Mouse (Mus musculus): ENCODE measurements around the gene Hdac4. TPM values are rescaled to one million over a fixed set of nuclear protein-coding genes. Genes with fewer than 3 reads are reported as not detected.

Hdac4 gene
- polyA plus RNA-seq, 1 experiment: 14.3 TPM

- no peak for TF ChIP-seq POLR2A (IDR thresholded peaks at IDR 0.05; ENCODE audit: control insufficient read depth, low read depth, low read length)
- TF ChIP-seq CTCF (IDR thresholded peaks at IDR 0.05; ENCODE audit: control insufficient read depth, insufficient read depth, insufficient replicate concordance, low read depth, low read length): no peak
- Histone ChIP-seq H3K4me3 (ENCODE audit: control insufficient read depth, low read depth, low read length) (no peak overlapping the region), H3K36me3 (ENCODE audit: control insufficient read depth, insufficient read depth, low read length) (no peaks in the 10 kb centered on the region), H3K4me1 (ENCODE audit: control insufficient read depth, insufficient read depth, low read length) (no peaks in the 10 kb centered on the region), H3K27ac (ENCODE audit: control insufficient read depth, insufficient read depth, low read depth, low read length) (no peak overlapping the region), H3K27me3 (ENCODE audit: control insufficient read depth, insufficient read depth, low read length) (no peaks in the 10 kb centered on the region)
Observed at GRCm38 (mm10) chr1:92041290-92041689, 154.2 kb downstream of the Hdac4 start.

- no peaks in the 10 kb centered on the region for H3K4me1 ChIP-seq (ENCODE audit: control insufficient read depth, insufficient read depth, low read length)
- H3K27ac ChIP-seq (ENCODE audit: control insufficient read depth, insufficient read depth, low read depth, low read length): no peak overlapping the region
- H3K36me3 ChIP-seq (ENCODE audit: control insufficient read depth, insufficient read depth, low read length): no peaks in the 10 kb centered on the region
- no peak for TF ChIP-seq POLR2A (IDR thresholded peaks at IDR 0.05; ENCODE audit: control insufficient read depth, low read depth, low read length)
- no peak for TF ChIP-seq CTCF (IDR thresholded peaks at IDR 0.05; ENCODE audit: control insufficient read depth, insufficient read depth, insufficient replicate concordance, low read depth, low read length)
- H3K4me3 ChIP-seq (ENCODE audit: control insufficient read depth, low read depth, low read length): no peak overlapping the region
- no peaks in the 10 kb centered on the region for H3K27me3 ChIP-seq (ENCODE audit: control insufficient read depth, insufficient read depth, low read length)
Observed at GRCm38 (mm10) chr1:92038714-92039113, 156.8 kb downstream of the Hdac4 start.

GRCm38 (mm10) chr1:92037039-92037438 is 158.5 kb downstream of the Hdac4 start:
- TF ChIP-seq POLR2A (IDR thresholded peaks at IDR 0.05; ENCODE audit: control insufficient read depth, low read depth, low read length) (no peak), CTCF (IDR thresholded peaks at IDR 0.05; ENCODE audit: control insufficient read depth, insufficient read depth, insufficient replicate concordance, low read depth, low read length) (no peak)
- no peak overlapping the region for H3K4me3 ChIP-seq (ENCODE audit: control insufficient read depth, low read depth, low read length)
- no peaks in the 10 kb centered on the region for H3K27me3 ChIP-seq (ENCODE audit: control insufficient read depth, insufficient read depth, low read length)
- no peaks in the 10 kb centered on the region for H3K36me3 ChIP-seq (ENCODE audit: control insufficient read depth, insufficient read depth, low read length)
- no peaks in the 10 kb centered on the region for H3K4me1 ChIP-seq (ENCODE audit: control insufficient read depth, insufficient read depth, low read length)
- H3K27ac ChIP-seq (ENCODE audit: control insufficient read depth, insufficient read depth, low read depth, low read length): no peak overlapping the region

GRCm38 (mm10) chr1:92035770-92036169 is 159.7 kb downstream of the Hdac4 start:
- Histone ChIP-seq H3K36me3 (ENCODE audit: control insufficient read depth, insufficient read depth, low read length) (no peaks in the 10 kb centered on the region), H3K4me1 (ENCODE audit: control insufficient read depth, insufficient read depth, low read length) (no peaks in the 10 kb centered on the region), H3K27ac (ENCODE audit: control insufficient read depth, insufficient read depth, low read depth, low read length) (no peak overlapping the region), H3K27me3 (ENCODE audit: control insufficient read depth, insufficient read depth, low read length) (no peaks in the 10 kb centered on the region), H3K4me3 (ENCODE audit: control insufficient read depth, low read depth, low read length) (no peak overlapping the region)
- no peak for TF ChIP-seq CTCF (IDR thresholded peaks at IDR 0.05; ENCODE audit: control insufficient read depth, insufficient read depth, insufficient replicate concordance, low read depth, low read length)
- TF ChIP-seq POLR2A (IDR thresholded peaks at IDR 0.05; ENCODE audit: control insufficient read depth, low read depth, low read length): no peak

- Histone ChIP-seq H3K27ac (ENCODE audit: control insufficient read depth, insufficient read depth, low read depth, low read length) (no peak overlapping the region), H3K4me3 (ENCODE audit: control insufficient read depth, low read depth, low read length) (no peak overlapping the region), H3K27me3 (ENCODE audit: control insufficient read depth, insufficient read depth, low read length) (no peaks in the 10 kb centered on the region), H3K36me3 (ENCODE audit: control insufficient read depth, insufficient read depth, low read length) (no peaks in the 10 kb centered on the region), H3K4me1 (ENCODE audit: control insufficient read depth, insufficient read depth, low read length) (no peaks in the 10 kb centered on the region)
- TF ChIP-seq CTCF (IDR thresholded peaks at IDR 0.05; ENCODE audit: control insufficient read depth, insufficient read depth, insufficient replicate concordance, low read depth, low read length): no peak
- TF ChIP-seq POLR2A (IDR thresholded peaks at IDR 0.05; ENCODE audit: control insufficient read depth, low read depth, low read length): no peak
Observed at GRCm38 (mm10) chr1:92034247-92034646, 161.3 kb downstream of the Hdac4 start.

- no peak for TF ChIP-seq CTCF (IDR thresholded peaks at IDR 0.05; ENCODE audit: control insufficient read depth, insufficient read depth, insufficient replicate concordance, low read depth, low read length)
- no peak for TF ChIP-seq POLR2A (IDR thresholded peaks at IDR 0.05; ENCODE audit: control insufficient read depth, low read depth, low read length)
- H3K36me3 ChIP-seq (ENCODE audit: control insufficient read depth, insufficient read depth, low read length): no peaks in the 10 kb centered on the region
- H3K4me1 ChIP-seq (ENCODE audit: control insufficient read depth, insufficient read depth, low read length): no peaks in the 10 kb centered on the region
- H3K27ac ChIP-seq (ENCODE audit: control insufficient read depth, insufficient read depth, low read depth, low read length): no peak overlapping the region
- no peaks in the 10 kb centered on the region for H3K27me3 ChIP-seq (ENCODE audit: control insufficient read depth, insufficient read depth, low read length)
- H3K4me3 ChIP-seq (ENCODE audit: control insufficient read depth, low read depth, low read length): no peak overlapping the region
Observed at GRCm38 (mm10) chr1:92033463-92033862, 162.0 kb downstream of the Hdac4 start.

GRCm38 (mm10) chr1:92030541-92030940 is 165.0 kb downstream of the Hdac4 start:
- Histone ChIP-seq H3K27me3 (ENCODE audit: control insufficient read depth, insufficient read depth, low read length) (no peaks in the 10 kb centered on the region), H3K4me1 (ENCODE audit: control insufficient read depth, insufficient read depth, low read length) (no peaks in the 10 kb centered on the region), H3K36me3 (ENCODE audit: control insufficient read depth, insufficient read depth, low read length) (no peaks in the 10 kb centered on the region), H3K27ac (ENCODE audit: control insufficient read depth, insufficient read depth, low read depth, low read length) (no peak overlapping the region), H3K4me3 (ENCODE audit: control insufficient read depth, low read depth, low read length) (no peak overlapping the region)
- TF ChIP-seq POLR2A (IDR thresholded peaks at IDR 0.05; ENCODE audit: control insufficient read depth, low read depth, low read length): no peak
- no peak for TF ChIP-seq CTCF (IDR thresholded peaks at IDR 0.05; ENCODE audit: control insufficient read depth, insufficient read depth, insufficient replicate concordance, low read depth, low read length)

GRCm38 (mm10) chr1:92028158-92028557 is 167.3 kb downstream of the Hdac4 start:
- Histone ChIP-seq H3K27me3 (ENCODE audit: control insufficient read depth, insufficient read depth, low read length) (no peaks in the 10 kb centered on the region), H3K36me3 (ENCODE audit: control insufficient read depth, insufficient read depth, low read length) (no peaks in the 10 kb centered on the region), H3K4me1 (ENCODE audit: control insufficient read depth, insufficient read depth, low read length) (no peaks in the 10 kb centered on the region), H3K27ac (ENCODE audit: control insufficient read depth, insufficient read depth, low read depth, low read length) (no peak overlapping the region), H3K4me3 (ENCODE audit: control insufficient read depth, low read depth, low read length) (no peak overlapping the region)
- TF ChIP-seq CTCF (IDR thresholded peaks at IDR 0.05; ENCODE audit: control insufficient read depth, insufficient read depth, insufficient replicate concordance, low read depth, low read length) (no peak), POLR2A (IDR thresholded peaks at IDR 0.05; ENCODE audit: control insufficient read depth, low read depth, low read length) (no peak)

Measured in testis, adult 2 months (tissue).